Mouse (Mus musculus): ENCODE results near the gene Ptpn18. TPM values are rescaled to one million over a fixed set of nuclear protein-coding genes. Genes with fewer than 3 reads are reported as not detected.
"Not testable (repeated sequence)": the region's sequence is repeated elsewhere in the genome, so short reads cannot be mapped to it uniquely, and the experiment has no call there.

Gene Ptpn18
- polyA plus RNA-seq, 1 experiment from 2014 or later = 1.6 TPM

GRCm38 (mm10) chr1:34434660-34435160 is 24.9 kb upstream of the Ptpn18 start:
- H3K9me3 ChIP-seq (ENCODE audit: control insufficient read depth, low read length) = no peaks in the 10 kb centered on the region; the same call in 1 of the 2 replicates
- peaks cover 9% of the 10 kb centered on the region; the same call in 1 of the 2 replicates for H3K4me1 ChIP-seq (ENCODE audit: control insufficient read depth, insufficient read depth, low read length)
- H3K27me3 ChIP-seq (ENCODE audit: control insufficient read depth, insufficient read depth, low read length) = no peaks in the 10 kb centered on the region
- peak overlapping the region; percentile 59 for H3K4me3 ChIP-seq (ENCODE audit: low read depth, low read length)
- peak; percentile 44 for ATAC-seq (ENCODE audit: low read depth)
- H3K27ac ChIP-seq (ENCODE audit: low read depth, low read length) = peak overlapping the region; percentile 92
- H3K9ac ChIP-seq (replicated peaks; ENCODE audit: low read depth, low read length) = peak overlapping the region; percentile 60
- H3K4me2 ChIP-seq (ENCODE audit: low read depth, low read length) = peak overlapping the region; percentile 64
- H3K36me3 ChIP-seq (ENCODE audit: control insufficient read depth, insufficient read depth, low read length) = no peaks in the 10 kb centered on the region
- WGBS = under 1% methylated on average over 30 of the region's 30 CpGs

- peak overlapping the region; percentile 59 for H3K4me3 ChIP-seq (ENCODE audit: low read depth, low read length)
- no peak for ATAC-seq (ENCODE audit: low read depth)
- H3K27me3 ChIP-seq (ENCODE audit: control insufficient read depth, insufficient read depth, low read length) = no peaks in the 10 kb centered on the region
- H3K4me1 ChIP-seq (ENCODE audit: control insufficient read depth, insufficient read depth, low read length) = peaks cover 12% of the 10 kb centered on the region
- WGBS = 30% methylated on average over 8 of the region's 8 CpGs
- peak overlapping the region; percentile 64 for H3K4me2 ChIP-seq (ENCODE audit: low read depth, low read length)
- H3K36me3 ChIP-seq (ENCODE audit: control insufficient read depth, insufficient read depth, low read length) = no peaks in the 10 kb centered on the region
- peak overlapping the region; percentile 92 for H3K27ac ChIP-seq (ENCODE audit: low read depth, low read length)
- H3K9me3 ChIP-seq (ENCODE audit: control insufficient read depth, low read length) = no peaks in the 10 kb centered on the region; the same call in 1 of the 2 replicates
- peak overlapping the region; percentile 60 for H3K9ac ChIP-seq (replicated peaks; ENCODE audit: low read depth, low read length)
These were observed 24.0 kb upstream of the Ptpn18 start for GRCm38 (mm10) chr1:34435371-34436120.

- no peak overlapping the region for H3K4me2 ChIP-seq (ENCODE audit: low read depth, low read length)
- H3K4me3 ChIP-seq (ENCODE audit: low read depth, low read length) = no peak overlapping the region
- H3K36me3 ChIP-seq (ENCODE audit: control insufficient read depth, insufficient read depth, low read length) = no peaks in the 10 kb centered on the region
- no peak overlapping the region for H3K9ac ChIP-seq (replicated peaks; ENCODE audit: low read depth, low read length)
- H3K4me1 ChIP-seq (ENCODE audit: control insufficient read depth, insufficient read depth, low read length) = peaks cover 15% of the 10 kb centered on the region
- H3K27me3 ChIP-seq (ENCODE audit: control insufficient read depth, insufficient read depth, low read length) = no peaks in the 10 kb centered on the region
- no peaks in the 10 kb centered on the region for H3K9me3 ChIP-seq (ENCODE audit: control insufficient read depth, low read length)
- no peak for ATAC-seq (ENCODE audit: low read depth)
- no peak overlapping the region for H3K27ac ChIP-seq (ENCODE audit: low read depth, low read length)
- WGBS = 93% methylated on average over 3 of the region's 3 CpGs
These were observed 23.2 kb upstream of the Ptpn18 start for GRCm38 (mm10) chr1:34436374-34436773.

- not testable (repeated sequence) for H3K27me3 ChIP-seq (ENCODE audit: control insufficient read depth, insufficient read depth, low read length); H3K9ac ChIP-seq (replicated peaks; ENCODE audit: low read depth, low read length); H3K4me2 ChIP-seq (ENCODE audit: low read depth, low read length); H3K27ac ChIP-seq (ENCODE audit: low read depth, low read length); H3K36me3 ChIP-seq (ENCODE audit: control insufficient read depth, insufficient read depth, low read length); H3K4me3 ChIP-seq (ENCODE audit: low read depth, low read length); ATAC-seq (ENCODE audit: low read depth); H3K9me3 ChIP-seq (ENCODE audit: control insufficient read depth, low read length)
- 95% methylated on average over 8 of the region's 8 CpGs for WGBS
- peaks cover 15% of the 10 kb centered on the region for H3K4me1 ChIP-seq (ENCODE audit: control insufficient read depth, insufficient read depth, low read length)
These were observed 22.2 kb upstream of the Ptpn18 start for GRCm38 (mm10) chr1:34437366-34437765.

GRCm38 (mm10) chr1:34438381-34439051 is 21.0 kb upstream of the Ptpn18 start:
- H3K4me1 ChIP-seq (ENCODE audit: control insufficient read depth, insufficient read depth, low read length) = peaks cover 15% of the 10 kb centered on the region
- H3K27ac ChIP-seq (ENCODE audit: low read depth, low read length) = no peak overlapping the region
- H3K4me3 ChIP-seq (ENCODE audit: low read depth, low read length) = peak overlapping the region; percentile 60
- H3K9me3 ChIP-seq (ENCODE audit: control insufficient read depth, low read length) = no peaks in the 10 kb centered on the region
- H3K36me3 ChIP-seq (ENCODE audit: control insufficient read depth, insufficient read depth, low read length) = peaks cover 10% of the 10 kb centered on the region
- H3K4me2 ChIP-seq (ENCODE audit: low read depth, low read length) = peak overlapping the region; percentile 60
- no peak for ATAC-seq (ENCODE audit: low read depth)
- H3K9ac ChIP-seq (replicated peaks; ENCODE audit: low read depth, low read length) = peak overlapping the region; percentile 33; the same call in 1 of the 2 replicates
- 48% methylated on average over 15 of the region's 20 CpGs for WGBS
- H3K27me3 ChIP-seq (ENCODE audit: control insufficient read depth, insufficient read depth, low read length) = no peaks in the 10 kb centered on the region

GRCm38 (mm10) chr1:34439215-34439960 is 20.2 kb upstream of the Ptpn18 start, which contains the start of the genes Ccdc115 and Imp4:
TSS of gene Ccdc115 (minus strand) at chr1:34439672.
TSS of gene Imp4 (plus strand) at chr1:34439851.
- under 1% methylated on average over 48 of the region's 48 CpGs for WGBS
- Histone ChIP-seq H3K4me3 (ENCODE audit: low read depth, low read length) (peak within 1 kb of the TSS; percentile 60), H3K4me2 (ENCODE audit: low read depth, low read length) (peak within 1 kb of the TSS; percentile 67), H3K9ac (replicated peaks; ENCODE audit: low read depth, low read length) (peak within 1 kb of the TSS; percentile 43), H3K9me3 (ENCODE audit: control insufficient read depth, low read length) (no peaks in the 10 kb centered on the region), H3K36me3 (ENCODE audit: control insufficient read depth, insufficient read depth, low read length) (peaks cover 17% of the 10 kb centered on the region), H3K4me1 (ENCODE audit: control insufficient read depth, insufficient read depth, low read length) (peaks cover 11% of the 10 kb centered on the region), H3K27me3 (ENCODE audit: control insufficient read depth, insufficient read depth, low read length) (no peaks in the 10 kb centered on the region), H3K27ac (ENCODE audit: low read depth, low read length) (peak within 1 kb of the TSS; percentile 55)
- ATAC-seq (ENCODE audit: low read depth) = peak; percentile 96

- WGBS = 8% methylated on average over 31 of the region's 31 CpGs
- ATAC-seq (ENCODE audit: low read depth) = peak; percentile 44
- H3K9me3 ChIP-seq (ENCODE audit: control insufficient read depth, low read length) = no peaks in the 10 kb centered on the region
These were observed 19.5 kb upstream of the Ptpn18 start for GRCm38 (mm10) chr1:34439961-34440630.

GRCm38 (mm10) chr1:34443124-34443523 is 16.4 kb upstream of the Ptpn18 start:
- H3K9me3 ChIP-seq (ENCODE audit: control insufficient read depth, low read length) = no peaks in the 10 kb centered on the region
- H3K36me3 ChIP-seq (ENCODE audit: control insufficient read depth, insufficient read depth, low read length) = peaks cover 36% of the 10 kb centered on the region
- H3K4me1 ChIP-seq (ENCODE audit: control insufficient read depth, insufficient read depth, low read length) = peaks cover 11% of the 10 kb centered on the region
- no peak overlapping the region for H3K9ac ChIP-seq (replicated peaks; ENCODE audit: low read depth, low read length)
- no peaks in the 10 kb centered on the region for H3K27me3 ChIP-seq (ENCODE audit: control insufficient read depth, insufficient read depth, low read length)
- ATAC-seq (ENCODE audit: low read depth) = no peak
- 92% methylated on average over 6 of the region's 6 CpGs for WGBS
- H3K4me2 ChIP-seq (ENCODE audit: low read depth, low read length) = no peak overlapping the region
- H3K4me3 ChIP-seq (ENCODE audit: low read depth, low read length) = no peak overlapping the region
- no peak overlapping the region for H3K27ac ChIP-seq (ENCODE audit: low read depth, low read length)

More at GRCm38 (mm10) chr1:34439961-34440630, 19.5 kb upstream of the Ptpn18 start:
- Histone ChIP-seq H3K4me1 (ENCODE audit: control insufficient read depth, insufficient read depth, low read length) (peaks cover 11% of the 10 kb centered on the region), H3K27me3 (ENCODE audit: control insufficient read depth, insufficient read depth, low read length) (no peaks in the 10 kb centered on the region), H3K27ac (ENCODE audit: low read depth, low read length) (peak overlapping the region; percentile 55), H3K4me3 (ENCODE audit: low read depth, low read length) (peak overlapping the region; percentile 60), H3K9ac (replicated peaks; ENCODE audit: low read depth, low read length) (peak overlapping the region; percentile 43), H3K36me3 (ENCODE audit: control insufficient read depth, insufficient read depth, low read length) (peaks cover 24% of the 10 kb centered on the region), H3K4me2 (ENCODE audit: low read depth, low read length) (peak overlapping the region; percentile 67)

Data from neural tube, embryonic 14.5 days (tissue).